Mouse (Mus musculus): ENCODE measurements at regions not wholly inside any gene's neighbourhood (a gene's known extent, or its start where the extent isn't known, plus 50 kb on each side); places are given as distances from the start of the nearest gene placed in this dataset.

DNA sequence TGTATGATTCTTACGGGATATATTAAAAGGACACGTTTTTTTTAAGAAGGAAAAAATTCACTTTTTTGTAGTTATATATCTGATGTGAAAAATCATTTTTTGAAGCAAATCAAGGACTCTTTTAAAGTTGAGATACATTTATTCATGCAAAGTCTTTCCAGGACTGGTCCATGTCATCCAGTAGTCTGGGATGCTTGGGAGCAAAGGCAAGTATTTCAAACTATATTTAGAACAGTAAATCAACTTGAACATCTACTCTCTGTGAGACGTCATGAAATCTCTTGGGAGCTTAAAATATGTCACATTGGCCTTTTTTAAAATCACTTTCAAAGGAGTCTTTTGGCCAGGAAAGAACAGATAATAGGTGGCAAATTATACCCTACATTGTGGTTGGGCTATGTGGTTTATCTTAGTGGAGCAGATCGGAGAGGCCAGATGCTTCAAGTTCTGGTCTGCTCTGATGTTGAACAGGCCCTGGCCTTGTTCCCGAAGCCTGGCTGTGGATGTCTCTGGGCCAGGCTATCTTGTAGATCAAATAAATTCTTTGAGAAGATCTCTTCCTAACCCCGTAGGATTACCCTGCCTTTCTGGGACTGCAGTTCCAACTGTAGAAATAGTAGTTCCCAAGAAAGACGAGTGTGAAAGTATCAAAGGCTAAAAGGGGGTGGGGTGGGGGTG, 936.8 kb upstream of the Lcorl start:
- no peak for DNase-seq (ENCODE audit: low spot score)

DNA sequence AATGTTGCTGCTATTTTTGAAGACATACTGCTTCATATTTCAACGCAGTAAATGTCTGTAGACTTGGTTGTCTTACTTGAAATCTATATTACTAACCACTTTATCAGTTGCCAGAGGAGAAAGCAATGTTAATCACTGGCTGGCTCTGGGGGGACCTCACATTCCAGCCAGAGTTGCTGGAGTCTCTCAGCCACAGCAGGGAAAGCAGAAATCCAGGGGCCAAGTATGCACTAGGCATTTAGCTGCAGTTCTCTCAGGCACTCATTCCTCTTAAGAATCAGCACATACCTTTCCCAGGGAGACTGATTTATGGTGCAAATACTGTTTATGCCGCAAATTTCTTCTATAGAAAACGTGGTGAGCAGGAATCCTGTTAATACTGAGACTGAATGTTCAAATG, 933.6 kb upstream of the Lcorl start:
- DNase-seq (ENCODE audit: low spot score), result peak; percentile 18

DNA sequence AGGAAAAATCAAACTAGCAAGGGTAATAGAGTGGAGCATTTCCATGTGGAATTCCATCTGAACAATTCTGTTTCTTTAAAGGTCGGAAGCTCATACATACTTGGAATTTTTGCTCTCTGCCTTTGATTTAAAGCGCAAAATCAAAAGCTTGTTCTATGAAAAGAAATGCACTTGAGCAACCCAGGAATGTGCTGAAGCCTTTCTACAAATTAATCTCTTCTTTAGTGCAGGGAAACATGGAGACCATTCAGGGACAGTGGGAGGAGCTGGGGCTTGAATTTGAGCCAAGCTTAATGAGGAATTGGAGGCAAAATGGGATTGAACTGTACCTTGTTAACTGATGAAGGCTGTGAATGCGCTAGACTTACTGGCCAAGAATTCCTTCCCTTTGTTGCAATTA, 933.1 kb upstream of the Lcorl start:
- peak; percentile 33 for DNase-seq (ENCODE audit: low spot score)

DNA sequence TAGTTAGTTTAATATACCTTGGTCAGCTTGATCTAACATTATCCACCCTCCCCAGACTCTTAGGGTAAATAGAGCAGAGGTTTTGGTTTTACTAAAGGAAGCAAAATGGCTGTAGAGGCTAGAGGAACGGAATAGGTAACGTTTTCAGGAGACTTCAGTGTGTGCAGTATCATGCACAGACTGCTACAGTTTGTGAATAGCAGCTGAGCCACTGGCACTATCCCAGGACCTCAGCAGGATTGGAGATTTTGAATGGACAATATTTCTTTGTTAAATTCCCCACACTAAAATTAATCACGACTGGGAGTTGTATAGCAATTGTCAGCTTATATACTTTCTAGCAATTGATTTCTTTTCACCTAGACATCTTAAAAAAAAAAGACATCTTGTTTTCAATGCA, 929.7 kb upstream of the Lcorl start:
- no peak for DNase-seq (ENCODE audit: low spot score)

DNA sequence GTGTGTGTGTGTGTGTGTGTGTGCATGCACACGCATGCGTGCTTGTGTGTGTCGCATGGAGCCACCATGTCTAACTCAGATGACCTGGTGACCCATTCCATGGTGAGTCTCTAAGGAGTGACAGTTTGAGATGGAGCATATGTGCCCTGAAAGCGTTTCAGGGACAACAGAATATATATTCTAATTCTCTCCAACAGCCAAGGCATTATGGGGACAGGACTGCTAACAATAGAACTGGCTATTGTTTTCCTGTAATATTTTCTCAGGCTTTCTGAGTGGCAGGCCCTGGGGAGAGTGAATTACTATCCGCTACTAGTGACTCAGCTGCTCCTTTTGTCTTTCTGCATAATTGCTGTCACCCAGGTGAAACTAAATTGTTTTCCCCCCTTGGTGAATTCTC, 898.7 kb upstream of the Lcorl start:
- peak; percentile 49 for DNase-seq (ENCODE audit: low spot score)

DNA sequence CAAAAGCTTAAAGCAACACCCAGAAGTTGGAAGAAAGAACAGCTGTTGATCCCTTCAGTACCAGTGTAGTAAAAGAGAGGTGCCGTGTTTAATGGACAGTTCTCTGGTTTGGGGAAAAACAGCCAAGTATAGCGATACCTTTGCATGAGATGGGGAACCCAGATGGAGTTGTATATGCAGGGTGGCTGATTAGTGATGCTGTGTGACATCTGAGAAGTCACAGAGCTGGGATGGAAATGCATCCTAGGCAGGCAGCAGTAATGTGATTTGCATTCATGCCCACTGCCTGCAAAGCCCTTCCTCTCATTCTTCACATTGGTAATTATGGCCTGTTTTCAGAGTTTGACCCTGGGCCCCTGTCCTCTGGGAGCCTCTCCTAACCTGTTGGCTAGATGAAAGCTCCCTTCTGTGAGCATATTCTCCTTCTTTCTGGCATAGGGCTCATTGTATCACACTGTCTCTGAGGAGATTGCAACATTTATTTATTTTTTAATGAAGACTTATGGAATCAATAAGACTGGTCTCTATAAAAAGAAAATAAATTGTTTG, 882.7 kb upstream of the Lcorl start:
- DNase-seq (ENCODE audit: low spot score), result peak; percentile 22

DNA sequence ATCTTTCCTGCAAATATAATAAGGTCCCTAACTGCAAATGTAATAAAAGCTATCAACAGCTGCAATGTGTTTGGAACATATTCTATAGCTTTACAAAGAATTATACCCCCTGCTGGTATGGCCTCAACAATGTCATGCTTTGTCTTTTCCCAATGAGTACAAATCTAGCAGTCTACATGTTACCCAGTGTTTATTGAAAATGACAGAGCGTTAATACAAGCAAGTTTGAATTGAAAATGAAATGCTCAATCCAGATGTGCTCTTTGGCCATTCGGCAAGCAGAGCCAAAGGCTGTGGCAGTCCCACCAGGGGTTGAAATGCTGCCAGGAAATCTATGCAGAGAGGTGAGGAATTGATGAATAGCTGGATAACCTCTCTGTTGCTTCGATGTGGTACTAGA, 875.1 kb upstream of the Lcorl start:
- no peak for DNase-seq (ENCODE audit: low spot score)

DNA sequence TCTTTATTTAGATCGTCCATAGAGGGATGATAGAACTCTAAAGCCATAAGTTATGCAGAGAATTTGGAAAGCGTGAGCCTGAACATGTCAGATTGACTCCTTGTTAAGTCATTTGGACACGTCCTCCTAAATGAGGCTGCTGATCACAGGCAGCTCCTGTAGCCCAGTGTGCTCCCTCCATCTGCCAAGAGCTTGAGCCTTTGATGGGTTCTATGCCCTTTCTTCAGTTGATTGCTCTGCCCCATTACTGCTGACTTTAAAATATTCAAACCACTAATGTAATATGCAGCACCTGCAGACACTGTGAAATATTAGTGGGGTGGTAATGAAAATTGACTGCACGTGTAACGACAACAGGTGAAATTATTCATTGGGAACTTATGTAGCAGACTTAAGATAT, 874.6 kb upstream of the Lcorl start:
- DNase-seq (ENCODE audit: low spot score), result no peak

DNA sequence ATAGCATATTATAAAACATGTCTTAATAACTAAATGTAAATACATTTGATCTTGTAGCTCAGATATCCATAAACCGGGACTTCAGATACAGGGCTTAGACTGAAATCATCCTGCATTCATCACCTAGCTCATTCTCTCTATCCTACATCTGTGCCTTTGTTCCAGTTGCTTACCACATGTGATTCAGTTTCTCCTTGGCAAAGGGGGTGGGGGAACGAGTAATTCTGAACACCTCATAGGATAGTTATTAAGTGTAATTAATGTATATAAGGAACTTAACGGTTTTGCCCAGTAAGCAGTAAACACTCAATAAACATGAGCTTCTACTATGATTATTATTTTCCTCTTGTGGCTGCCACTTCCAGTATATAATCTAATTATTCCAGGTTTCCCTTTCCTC, 873.9 kb upstream of the Lcorl start:
- DNase-seq (ENCODE audit: low spot score), result no peak

DNA sequence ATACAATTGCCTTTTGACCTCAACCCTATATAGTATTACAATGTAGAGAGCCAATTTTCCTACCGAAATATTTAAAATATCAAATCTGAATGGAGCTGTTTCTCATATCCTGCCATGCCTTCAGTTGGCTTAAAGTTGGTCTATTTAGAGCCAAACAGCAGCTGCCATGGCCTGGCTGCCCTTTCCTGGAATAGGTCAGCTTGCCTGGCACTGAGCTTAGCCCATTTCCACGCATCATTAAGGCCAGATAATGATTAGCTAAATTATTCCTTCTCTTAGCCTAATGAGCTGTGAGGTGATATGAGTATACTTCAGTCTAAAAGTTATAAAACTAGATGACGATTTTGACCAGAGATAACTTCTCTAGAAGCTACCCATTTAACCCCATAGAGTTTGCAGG, 852.2 kb upstream of the Lcorl start:
- DNase-seq (ENCODE audit: low spot score), result no peak

DNA sequence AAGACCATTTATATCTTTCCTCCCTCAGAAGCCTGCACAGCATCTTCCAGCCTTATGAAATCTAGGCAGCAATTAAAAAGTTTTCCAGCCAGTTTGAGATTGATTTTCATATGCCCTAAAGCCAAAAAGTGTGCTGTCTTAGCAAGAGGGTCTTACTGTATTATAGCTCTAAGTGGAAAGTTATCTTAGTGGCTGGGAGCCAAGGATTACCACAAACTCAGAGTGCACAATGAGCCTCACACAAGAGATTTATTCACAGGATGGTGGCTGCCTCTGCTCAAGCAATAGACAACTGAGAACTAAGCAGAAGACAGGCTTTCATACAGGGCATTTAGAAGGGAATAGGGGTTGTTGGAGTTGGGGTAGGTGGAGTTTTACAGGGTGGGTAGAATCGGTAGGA, 850.4 kb upstream of the Lcorl start:
- DNase-seq (ENCODE audit: low spot score), result no peak

DNA sequence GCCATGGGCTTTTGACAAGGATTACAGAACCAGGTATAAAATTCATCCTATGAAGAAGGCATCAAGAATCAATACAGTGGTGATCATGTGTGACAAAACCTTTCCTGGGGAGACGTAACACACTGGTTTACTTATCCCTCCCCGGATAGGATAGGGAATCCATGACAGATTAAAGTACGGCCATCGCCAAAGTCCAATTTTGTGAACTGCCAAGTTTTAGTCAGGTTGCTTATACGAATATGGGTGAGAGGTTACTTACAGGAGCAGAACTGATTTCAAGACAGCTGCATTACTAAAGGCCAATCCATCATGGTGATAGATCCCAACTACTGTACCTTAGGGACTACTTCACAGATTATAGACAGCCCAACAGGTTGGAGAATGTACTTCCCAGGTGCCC, 849.6 kb upstream of the Lcorl start:
- no peak for DNase-seq (ENCODE audit: low spot score)

DNA sequence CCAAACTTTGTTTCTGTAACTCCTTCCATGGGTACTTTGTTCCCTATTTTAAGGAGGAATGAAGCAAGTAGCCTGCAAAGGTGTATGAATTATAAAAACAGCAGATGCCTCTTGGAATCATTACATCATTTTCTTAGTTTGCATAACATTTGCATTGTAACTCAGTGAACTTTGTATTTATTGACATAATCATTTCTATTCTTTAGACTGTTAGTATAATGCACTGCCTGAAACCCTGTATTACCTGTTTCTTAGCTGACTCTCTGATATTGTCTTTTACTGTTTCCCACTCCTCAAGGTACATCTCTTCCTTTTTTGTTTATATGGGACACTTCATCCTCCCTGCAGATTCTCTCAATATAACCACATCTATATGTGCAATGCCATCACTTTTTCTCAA, 820.6 kb upstream of the Lcorl start:
- DNase-seq (ENCODE audit: low spot score), result no peak

DNA sequence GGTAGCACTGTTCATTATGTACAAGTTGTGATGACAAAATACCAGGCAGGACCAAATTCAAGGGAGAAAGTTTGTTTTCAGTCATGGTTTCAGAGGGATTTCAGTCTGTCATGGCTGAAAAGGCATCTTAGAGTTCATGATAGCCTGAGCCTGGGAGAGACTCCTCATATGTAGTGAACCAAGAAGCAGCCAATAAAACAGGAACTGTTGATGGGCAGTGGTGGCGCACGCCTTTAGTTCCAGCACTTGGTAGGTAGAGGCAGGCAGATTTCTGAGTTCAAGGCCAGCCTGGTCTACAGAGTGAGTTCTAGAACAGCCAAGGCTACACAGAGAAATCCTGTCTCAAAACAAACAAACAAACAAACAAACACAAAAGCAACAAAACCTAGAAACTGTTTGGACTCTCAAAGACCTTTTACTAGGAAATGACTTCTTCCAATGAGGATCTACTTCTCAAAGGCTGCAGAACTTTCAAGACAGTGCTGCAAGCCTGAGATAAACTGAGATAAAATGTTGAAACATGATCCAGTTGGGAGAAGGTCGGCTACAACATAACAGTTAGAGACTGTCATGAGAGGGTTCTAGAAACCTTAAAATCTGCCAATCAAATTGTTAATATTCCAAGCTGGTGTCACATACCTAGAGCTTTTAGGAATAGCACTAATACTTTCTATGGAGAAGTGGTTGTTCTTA, 817.5 kb upstream of the Lcorl start:
- DNase-seq (ENCODE audit: low spot score), result no peak

DNA sequence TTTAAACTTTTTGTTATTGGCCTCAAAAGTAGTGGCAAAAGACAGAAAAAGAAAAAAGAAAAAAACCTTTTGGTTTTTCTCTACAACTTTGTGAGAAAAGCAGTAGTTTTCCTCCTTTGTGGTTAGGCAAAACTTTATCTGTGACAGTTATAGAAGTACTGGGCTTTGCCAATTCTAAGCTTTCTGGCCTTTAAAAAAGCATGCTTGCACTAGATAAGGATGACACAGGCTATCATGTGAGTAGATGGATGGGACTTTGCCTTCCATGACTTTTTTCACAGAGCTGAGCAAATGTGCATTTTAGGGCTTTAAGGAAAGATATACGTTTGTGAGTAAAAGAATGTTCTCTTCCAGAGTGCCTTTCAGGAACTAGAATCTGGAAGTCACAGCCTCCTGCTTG, 816.0 kb upstream of the Lcorl start:
- DNase-seq (ENCODE audit: low spot score), result no peak

DNA sequence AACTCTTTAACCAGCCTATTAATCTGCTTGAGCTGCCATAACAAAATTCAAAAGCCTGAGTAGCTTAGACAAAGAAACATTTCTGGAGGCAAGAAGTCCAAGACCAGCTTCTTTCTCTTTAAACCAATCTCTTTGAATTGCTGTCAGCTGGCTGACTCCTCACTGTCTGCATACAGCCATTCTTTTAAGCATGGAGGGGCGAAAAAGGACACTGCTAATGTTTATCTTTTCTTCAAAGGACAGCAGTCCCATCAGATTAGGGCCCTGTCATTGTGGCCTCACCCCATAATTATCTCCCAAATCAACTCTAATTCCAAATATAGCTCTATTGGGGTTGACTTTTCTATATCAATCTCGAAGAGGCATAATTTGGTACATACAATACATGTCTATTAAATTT, 813.1 kb upstream of the Lcorl start:
- no peak for DNase-seq (ENCODE audit: low spot score)

DNA sequence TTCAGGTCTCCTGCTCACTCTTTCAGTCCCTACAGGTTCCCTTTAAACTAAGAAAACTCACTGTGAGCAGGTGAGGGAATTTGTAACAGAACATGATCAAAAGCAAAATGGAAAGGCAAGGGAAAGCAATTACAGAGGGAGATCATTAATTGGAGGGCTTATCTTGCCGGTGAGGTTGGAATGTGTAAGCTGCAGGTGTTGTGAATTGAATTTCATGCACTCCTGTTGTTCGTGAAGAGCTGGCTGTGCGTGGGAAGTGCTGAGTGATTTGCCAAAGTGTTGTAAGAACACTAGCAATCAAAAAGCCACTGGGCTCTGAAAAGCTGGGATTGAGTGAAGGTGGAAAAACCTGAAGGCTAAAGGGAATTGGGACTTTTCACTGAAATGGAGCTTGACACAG, 808.8 kb upstream of the Lcorl start:
- no peak for DNase-seq (ENCODE audit: low spot score)

DNA sequence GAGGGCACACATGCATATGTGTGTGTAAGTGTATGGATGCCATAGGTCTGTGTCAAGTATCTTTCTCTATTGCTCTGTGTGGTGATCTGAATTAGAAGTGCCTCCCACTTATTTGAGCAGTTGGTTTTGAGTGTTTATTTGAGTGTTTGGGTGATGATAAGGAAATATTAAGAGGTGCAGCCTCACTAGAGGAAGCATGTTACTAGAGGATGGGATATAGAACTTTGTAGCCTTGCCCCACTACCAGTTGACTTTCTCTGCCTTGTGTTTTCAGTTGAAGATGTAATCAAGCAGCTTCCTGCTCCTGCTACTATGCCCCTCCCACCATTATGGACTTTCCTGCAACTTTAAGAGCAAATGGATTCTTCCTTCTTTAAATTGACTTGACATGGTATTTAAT, 799.6 kb upstream of the Lcorl start:
- no peak for DNase-seq (ENCODE audit: low spot score)

DNA sequence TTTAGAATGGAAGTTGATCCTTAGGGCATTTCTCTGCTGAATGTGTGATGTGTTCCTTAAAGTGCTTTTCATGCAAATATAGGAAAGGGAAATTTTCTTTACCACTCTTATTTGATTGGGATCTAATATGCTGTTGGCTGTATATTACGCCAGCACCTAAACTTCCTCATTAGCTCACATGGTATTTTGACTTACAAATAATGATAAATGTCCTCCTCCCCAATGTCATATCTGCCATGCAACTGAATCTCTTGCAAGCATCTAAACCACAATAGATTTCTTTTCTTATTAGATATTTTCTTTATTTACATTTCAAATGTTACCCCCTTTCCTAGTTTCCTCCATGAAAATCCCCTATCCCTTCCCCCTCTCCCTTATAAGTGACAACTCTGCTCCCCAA, 796.8 kb upstream of the Lcorl start:
- no peak for DNase-seq (ENCODE audit: low spot score)

DNA sequence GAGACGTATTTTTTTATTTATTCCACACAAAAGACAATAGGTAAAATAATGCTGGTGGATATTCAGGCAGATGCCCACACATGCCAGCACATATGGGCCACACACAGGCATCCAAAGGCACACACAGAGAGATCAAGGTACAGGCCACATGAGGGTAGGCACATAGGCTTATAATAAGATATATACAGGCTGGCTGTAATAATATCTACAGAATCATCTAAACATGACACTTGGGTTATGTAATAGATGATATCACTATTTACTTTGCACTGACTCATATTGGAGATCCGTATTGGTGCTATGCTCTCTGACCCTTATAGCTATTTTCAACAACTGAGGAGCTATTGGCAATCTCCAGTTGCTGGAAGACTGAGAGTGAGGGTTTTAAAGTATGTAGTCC, 785.6 kb upstream of the Lcorl start:
- DNase-seq (ENCODE audit: low spot score), result no peak

DNA sequence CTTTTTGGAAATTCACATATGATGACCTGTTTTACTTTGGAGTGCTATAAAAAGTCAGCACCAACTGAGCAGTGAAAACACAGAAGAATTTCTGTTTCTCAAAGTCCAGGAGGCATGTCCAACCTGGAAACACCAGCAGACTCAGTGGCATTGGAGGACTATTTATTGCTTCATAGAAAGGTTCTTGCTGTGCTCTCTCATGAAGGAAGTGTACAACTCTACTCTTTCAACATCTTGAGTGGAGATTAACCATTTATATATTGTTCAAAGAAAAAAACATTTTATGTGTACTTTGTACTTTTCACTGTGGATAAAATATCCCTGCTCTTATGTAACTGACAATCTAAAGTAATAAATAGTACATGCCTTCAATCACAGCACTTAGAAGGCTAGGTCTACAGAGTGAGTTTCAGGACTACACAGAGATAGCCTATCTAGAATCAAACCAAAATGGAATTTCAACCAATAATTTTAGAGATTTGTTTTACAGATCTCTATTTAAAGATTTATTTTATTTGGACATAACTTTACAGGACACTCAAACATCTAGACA, 777.8 kb upstream of the Lcorl start:
- no peak for DNase-seq (ENCODE audit: low spot score)

Measured in embryo, embryonic 10.5 days (tissue).